Mouse (Mus musculus) R1 (cell line): ENCODE data around the gene Galntl6.

Source experiments
- DNase-seq: peaks from one replicate; pipeline ENCODE4 v3.0.0-alpha.2; 2018; ENCODE audit warnings: low read depth, low spot score

Galntl6 gene

DNA sequence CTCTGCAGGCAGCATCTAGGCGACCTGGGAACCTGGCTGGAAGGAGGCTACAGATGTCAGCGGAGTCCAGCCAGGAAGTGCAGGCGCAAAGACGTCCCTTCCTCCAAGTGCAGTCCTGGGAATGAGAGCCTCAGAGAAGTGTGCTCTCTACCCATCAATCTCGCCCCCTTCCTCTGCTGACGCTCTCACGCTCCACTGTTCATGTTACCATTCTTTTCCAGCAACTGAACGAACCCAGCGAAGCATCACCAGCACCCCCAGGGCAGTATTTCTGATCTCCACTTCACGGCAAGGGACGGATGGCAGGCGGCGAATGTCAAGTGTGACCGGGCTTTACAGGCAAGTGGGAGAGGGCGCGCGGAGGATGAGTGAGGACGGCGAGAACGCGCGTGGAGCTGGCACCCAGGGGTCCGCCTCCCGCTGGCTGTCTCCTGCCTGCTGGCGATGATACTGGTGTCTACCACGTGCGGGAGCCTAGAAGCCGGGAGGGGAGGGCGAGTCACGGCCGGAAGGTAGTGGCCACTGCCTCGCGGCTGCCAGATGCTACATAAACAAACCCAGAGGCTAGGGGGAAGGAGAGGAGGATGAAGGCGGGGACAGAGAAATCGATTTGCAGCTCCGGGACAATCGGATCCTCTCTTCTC lies at the start of gene Galntl6:
Gene Galntl6, minus strand, starts transcription at position 445 of the 644 bp plus-strand sequence.
- no peak for DNase-seq

DNA sequence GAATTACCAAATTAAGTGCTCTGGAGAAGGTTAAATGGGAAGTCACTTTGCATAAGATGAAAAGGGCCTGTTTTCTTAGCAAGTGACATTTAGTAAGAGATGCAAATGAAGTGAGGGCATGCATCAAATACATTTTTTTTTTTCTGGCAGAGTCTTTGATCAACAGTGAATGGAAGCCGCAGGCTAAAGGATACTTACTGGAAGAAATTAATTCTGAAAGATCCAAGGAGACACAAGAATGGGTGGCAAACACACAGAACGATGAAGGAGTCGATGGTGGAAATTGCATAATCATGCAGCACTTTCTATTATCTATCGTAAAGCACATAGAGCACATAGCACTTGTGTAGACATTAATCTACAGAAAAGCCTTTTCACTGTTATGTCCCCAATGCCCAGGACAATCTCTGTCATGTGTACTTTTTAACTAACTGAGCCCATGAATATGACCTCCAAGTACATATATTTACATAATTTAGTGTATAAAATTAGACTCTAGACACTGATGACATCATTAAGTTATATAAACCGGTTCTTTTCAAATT lies 44.8 kb upstream of the Galntl6 start:
- DNase-seq: no peak

DNA sequence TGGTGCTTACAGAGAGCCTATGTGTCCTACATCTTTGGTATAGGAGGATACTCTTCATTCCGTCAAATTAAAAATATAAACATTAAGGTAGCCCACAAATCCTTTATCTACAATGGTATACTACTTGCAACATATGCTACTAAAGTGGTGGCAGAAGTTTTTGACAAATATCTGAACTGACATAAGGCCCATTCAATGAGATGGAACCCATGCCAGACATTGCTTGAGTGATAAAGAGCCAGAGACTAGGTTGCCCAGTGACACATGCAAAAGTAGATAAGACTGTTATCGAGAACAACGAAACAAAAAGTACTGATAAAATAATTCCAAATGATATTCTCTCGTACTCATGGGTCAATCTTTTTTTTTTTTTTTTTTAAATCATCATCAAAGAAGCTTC lies 31.3 kb upstream of the Galntl6 start:
- DNase-seq: no peak

DNA sequence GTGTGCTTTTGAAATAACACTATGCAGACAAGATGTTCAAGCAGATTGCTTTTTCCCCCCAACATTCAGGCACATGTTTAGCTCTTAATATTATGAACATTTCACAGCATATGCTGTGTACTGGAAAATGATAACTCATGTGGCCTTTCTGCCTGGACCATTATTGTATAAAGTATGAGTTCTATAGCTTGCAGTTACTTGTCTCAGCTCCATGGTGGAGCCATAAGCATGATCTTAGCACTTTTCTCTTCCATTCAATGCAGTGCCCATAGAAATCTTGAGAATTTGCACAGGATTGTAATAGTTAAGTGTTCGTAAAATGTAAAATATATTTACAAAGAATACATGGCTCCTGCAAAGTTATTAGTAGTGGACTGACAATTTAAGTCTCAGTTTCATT lies 18.6 kb upstream of the Galntl6 start:
- no peak for DNase-seq

DNA sequence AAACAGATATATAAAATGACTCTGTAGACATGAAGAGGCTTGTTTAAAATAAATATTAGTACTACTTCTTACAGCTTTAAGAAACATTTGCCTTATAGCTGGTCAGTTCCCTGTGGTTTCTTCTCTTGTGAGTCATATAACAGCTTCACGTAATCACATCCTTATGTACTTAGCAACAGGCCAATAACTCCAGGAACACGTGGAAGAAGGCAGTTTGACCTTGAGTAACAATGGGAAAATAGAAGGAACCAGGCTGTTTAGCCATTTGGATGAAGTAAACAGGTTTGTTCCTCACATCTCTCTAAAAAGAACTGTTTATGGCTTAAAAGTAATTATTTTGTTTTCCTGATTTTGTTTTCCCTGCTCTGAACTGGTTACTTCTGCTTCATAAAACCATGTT lies 2.7 kb upstream of the Galntl6 start:
- no peak for DNase-seq

DNA sequence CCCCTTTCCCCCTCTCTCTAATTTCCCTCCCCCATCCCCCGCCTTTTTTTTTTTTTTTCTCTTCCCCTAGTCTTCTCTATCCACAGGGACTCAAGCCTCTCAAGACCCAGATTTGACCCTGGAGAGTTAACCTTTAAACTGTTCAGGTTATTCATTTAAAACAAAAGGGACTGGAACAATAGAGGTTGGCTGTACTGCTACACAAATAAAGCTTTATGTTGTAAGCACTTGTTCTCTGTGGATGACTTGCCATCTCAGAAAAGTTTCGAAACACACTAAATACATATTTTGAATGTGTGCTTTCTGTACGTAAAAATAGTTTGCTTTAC lies 1.2 kb upstream of the Galntl6 start:
- peak; percentile 42 for DNase-seq

DNA sequence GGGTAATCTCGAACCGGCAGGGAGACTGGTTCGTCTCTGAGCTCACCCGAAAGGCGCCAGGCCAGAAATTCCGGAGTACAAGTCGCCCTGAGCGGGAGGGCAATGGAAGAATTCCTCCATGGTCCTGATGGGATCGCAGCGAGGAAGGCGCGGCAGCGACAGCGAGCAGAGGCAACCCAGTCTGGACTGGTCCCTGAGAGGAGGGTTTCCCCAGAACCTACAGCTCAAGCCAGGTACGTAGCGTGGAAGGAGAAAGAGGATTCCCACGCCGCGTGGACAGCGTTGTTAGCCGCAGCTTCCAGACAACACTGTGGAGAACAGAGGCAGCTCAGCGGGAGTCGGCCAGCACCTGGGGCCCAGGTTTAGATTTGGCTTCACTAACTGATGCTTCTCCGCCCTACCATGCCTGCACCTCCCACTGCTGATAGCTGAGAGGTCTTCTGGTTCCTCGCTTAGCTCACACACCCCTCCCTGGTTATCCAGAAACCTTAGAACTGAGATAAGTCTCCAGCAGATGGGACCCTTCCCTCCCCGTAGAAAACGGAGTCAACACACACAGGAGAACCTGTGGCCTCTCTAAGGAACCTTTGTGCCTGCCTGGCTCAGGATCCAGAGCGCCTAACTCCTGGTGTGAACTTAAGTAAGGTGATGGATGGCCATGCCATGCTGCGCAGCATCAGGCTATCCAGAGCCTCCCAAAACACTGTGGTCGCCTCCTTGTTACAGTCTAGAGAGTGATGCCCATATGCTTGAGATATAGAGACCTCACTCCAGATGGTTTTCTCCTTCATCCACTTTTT lies 600 bp upstream of the Galntl6 start:
- DNase-seq: peak; percentile 26

DNA sequence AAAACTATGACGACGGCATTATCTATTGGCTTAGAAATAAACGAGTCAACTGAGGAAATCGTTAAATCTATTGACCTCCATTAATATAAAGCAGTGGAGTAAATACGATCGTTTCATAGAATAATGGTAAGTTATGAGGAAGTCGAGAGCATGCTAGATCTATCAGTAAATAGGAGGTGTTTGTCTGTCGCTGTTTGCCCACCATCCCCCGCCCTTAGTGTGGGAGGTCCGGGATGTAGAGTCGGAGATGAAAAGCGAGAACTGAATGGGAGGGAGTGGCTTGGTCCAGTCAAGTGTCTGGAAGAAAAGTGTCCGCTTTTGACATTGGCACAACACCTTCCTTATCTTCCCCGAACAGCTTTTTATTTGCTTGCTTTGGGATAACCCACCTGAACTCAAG lies 763 bp downstream of the Galntl6 start, which contains the start of gene BC030500:
Gene BC030500, plus strand, starts transcription at position 79 of the 400 bp plus-strand sequence.
- no peak for DNase-seq

DNA sequence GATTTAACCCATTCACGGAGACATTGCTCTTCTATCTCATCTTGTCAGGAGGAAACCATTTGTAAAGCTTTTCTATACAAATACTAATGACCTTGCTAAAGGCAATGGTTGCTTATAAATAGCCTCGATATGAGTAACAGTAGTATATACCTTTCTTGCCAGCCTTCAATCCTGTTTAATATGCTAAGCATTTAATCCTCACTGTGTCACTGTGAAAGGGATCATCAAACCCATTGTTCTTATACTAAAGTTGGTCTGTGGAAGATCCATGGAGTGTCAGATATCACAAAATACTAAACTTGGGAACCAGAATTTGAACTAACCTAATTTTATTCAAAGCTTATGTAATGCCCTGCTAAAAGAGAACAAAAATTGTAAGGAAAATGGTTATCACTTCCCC lies 8.0 kb downstream of the Galntl6 start:
- DNase-seq: no peak

DNA sequence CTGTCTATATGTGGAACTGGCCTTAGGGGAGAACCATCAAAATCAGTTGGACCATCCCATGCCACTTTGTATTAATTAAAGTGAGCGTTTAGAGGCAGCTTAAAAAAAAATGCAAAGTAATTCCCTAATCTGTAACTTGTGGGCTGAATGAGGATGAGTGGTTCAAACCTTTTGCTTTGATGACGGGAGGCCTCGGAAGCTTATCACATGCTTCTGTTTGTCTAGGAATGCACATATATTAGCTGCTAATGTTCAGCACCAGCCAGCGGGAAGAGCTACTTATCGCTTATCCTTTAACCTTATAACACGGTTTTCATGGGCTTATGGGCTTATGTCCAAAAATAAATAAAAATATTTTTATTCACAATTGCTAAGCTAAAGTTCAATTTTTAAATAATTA lies 16.5 kb downstream of the Galntl6 start:
- no peak for DNase-seq

DNA sequence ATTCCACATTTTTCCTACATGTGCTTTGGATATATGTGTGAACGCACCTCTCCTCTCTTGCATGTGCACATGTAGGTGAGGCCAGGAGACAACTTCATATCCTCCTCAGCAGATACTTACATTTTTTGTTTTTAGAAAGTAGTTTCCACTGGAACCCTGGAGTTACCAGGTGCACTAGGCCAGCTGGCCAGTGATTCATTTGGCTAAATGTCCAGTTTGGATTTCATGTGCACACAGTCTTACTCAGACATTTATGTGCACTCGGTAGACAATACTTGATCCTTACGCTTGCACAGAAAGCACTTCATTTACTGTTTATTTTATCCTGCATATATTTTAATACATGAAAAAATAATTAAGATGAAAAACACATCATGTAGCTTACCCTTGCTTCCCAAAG lies 21.8 kb downstream of the Galntl6 start:
- no peak for DNase-seq

DNA sequence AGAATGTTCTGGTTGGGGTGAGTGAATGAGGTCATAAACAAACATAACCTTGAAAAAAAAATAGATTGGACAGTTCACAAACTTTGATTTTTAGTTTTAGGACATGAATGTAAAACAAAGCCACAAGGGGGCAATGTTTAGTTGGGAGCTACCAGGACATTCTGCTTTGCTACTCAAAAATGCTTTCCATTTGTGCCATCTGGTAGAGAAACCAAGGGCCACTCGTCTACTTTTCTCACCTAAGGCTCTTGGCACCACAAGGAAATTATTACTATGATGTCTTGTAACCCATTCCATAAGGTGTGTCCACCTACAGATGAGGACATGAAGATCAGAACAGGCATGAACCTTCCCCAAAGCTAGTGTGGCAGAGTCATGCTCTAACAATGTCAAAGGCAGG lies 26.0 kb downstream of the Galntl6 start:
- peak; percentile 5 for DNase-seq

DNA sequence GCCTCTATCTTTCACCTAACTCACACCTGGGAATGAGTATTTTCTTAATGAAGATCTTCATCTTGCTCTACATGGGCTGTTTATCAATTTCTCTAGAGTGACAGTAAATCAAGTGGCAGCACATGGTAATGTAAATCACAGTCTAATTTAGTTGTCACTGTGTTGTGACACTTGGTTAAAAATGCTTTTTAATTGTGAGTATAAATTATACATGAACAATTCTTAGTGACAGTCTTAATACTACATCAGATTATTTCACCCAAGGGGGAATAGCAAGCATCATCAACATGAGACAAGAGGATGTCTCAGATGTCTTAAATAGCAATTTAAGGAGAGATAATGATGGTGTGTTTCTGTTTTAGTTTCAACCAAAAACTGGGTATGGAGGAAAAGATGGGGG lies 88.1 kb downstream of the Galntl6 start:
- no peak for DNase-seq

DNA sequence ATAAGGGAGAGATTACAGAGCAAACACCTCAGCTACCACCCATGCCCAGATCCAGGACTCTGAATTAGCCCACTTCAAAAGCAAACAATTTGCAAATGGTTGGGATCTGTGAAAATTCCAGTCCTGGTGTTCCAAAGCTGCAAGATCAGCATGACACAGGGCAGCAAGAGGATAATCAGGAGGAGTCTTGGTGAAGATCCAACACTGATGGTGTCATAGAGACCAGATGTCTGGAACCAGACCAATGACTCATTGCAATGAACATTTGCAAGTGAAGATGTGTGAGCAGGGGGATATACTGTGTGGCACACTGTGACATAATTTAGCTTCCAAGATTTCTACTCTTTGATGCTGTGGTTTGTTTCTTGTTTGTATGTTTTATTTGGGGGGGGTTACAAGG lies 107.2 kb downstream of the Galntl6 start:
- DNase-seq: no peak

DNA sequence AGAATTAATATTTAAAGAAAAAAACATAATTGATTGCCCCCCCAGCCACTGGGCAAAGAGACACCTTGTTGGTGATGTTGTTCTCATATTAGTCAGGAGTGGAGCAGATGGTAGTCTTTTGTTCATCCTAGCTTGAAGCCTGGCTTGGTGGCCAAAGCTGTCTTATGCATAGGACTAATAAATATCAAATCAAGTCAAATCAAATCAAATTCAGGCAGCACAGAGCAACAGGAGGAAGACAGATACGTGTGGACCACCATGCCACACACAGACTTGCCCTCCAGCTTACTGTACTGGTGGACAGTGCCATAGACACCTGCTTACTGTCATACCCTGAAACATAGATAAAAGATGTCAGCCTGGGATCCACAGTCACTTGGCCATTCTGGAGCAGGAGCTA lies 110.6 kb downstream of the Galntl6 start:
- DNase-seq: no peak

DNA sequence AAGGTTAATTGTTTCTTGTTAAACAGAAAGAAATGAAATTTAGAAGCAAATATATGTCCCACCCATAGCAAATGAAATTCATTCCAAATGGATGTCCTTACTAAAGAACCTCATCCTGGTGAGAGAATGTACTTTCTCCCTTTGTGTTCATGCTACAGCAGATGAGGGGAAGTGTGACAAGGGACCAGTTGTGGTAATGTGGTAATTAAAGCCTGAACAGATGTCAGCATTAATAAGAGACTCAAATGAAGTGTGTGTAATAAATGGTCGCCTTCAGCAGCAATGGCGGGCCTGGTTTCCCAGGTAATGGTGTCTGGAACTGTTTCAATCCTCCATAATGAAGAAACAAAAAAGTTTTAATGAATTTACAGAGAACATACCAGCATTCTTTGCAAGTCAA lies 158.7 kb downstream of the Galntl6 start:
- DNase-seq: no peak

DNA sequence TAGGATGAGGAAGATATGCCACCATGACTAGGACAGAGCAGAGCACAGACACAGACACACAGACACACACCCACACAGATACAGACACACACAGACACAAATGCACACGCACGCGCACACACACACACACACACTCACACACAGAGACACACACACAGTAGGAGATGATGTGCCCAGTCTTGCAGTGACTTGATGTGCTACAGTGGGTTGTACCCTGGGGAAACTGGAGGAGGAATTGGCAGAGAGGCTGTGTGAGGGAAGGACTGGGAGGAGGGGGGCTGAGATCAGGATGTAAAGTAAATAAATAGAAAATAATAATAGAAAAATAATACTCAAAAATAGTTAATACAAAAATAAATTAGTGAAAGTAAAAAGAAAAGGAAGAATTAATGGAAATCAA lies 174.5 kb downstream of the Galntl6 start:
- DNase-seq: no peak

DNA sequence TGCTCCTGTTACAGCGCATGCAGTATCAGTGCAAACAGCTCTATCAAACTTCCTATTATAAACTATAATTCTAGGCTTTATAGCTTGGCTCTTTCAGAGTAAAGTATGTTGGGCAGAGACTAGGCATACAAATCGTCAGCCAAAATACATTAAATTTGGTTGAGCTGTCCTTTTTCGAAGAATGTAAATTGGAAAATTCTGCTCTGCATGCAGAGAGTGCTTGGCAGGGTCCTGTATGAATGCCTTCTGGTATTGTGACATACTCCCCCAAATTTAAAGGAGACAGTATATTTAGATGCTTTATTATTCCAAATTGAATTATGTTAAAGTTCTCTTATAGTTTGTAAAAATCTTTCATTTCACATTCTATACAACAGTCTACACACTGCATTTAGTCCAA lies 220.7 kb downstream of the Galntl6 start:
- no peak for DNase-seq

DNA sequence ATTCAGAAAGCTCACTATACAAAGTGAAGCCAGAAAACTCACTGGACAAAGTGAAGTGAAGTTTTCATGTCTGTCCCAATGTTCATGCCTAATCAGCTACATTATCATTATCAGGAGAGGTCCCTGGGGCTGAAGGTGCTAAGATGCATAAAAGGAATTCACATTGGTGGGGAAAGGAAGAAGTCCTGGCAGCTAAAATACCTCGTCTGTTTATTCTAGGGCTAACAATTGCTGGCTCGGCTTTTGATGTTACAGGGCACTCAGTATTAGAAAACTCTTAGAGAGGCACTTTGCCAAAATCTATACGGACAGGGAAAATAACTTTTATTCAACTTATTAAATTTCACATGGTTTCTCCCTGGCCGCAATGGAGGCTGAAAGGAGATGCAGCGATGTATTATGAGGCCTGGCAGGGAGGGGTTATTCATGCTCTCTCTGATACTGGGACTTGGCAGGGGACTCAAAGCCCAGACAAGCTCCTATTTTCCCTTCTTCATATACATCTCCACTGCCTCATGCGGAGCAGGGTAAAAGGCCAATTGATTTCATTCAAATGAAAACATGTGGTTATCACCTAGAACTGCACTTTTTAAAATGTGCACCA lies 234.5 kb downstream of the Galntl6 start:
- no peak for DNase-seq

DNA sequence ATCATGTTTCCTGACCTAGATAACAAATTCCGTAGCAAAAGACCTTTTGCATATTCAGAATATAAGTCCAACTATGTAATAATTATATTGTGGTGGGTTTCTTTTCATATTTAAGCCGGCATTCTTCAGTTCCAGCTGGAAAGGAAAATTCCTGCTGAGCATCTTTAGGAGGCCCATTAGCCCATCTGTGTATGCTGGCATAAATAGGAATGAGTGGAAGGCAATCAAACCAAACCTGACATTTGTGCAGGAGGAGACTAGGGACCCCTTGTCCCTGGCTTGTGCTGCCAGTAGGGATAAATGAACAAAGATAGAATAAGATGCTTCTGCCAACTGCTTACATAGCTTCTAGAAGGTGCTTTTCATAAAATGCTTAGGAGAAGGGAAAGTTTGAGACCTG lies 243.4 kb downstream of the Galntl6 start:
- no peak for DNase-seq

DNA sequence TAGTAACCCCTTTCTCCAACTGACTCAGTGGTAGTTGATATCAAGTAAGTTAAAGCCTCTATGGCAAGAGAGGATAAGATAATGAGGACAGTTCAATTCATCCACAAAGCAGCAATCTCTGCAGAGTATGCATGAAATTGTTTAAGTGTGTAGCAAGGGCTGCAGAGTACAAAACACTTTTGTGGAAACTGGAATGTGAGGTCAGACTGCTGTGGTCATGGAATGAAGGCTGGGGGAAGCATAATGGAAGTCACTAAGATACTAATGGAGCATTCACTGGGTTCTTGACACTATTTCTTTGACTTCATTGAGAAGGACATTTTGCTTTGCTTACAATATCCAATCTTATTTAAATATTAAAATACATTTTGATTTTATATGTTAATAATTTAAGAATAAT lies 252.4 kb downstream of the Galntl6 start:
- DNase-seq: no peak

DNA sequence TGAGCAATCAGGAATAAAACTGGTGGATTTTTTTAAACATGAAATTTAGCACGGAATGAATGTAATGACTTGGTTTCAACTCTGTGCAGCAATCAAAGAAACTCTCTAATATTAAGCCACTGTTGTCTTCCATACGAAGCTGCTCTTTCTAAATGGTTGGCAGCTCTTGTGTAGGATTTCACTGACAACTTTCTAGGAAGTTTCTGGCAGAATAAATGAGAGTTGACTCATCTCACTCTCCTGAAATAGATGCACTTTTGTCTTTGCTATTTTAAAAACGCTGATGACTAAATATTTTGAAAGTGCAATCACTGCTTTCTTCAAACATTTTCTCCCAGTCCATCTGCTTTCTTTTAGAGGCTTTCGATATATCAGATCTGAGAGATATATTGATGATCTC lies 256.8 kb downstream of the Galntl6 start:
- DNase-seq: no peak

DNA sequence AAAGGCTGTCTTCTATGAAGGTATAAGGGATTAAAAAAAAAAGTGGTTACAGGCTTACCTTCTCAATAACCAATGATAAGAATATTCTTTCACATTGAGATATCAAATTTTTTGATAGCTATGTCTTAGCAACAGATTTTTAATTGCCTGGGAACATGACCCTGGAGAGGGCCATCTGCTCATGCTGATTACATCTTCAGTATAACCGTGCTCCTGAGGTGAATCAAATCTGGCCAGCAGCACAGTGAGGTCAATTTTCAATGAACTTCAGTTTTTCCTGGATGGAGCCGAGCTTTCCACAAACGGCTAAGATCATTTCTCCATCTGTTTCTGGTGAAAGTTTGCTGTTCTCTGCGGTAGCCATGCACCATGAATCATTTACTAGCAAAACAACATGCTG lies 306.0 kb downstream of the Galntl6 start:
- no peak for DNase-seq
